Mouse (Mus musculus) spleen, adult 2 months (tissue): ENCODE results near the gene Calcoco1.

Experiments used
- CTCF ChIP-seq: fragments of 200-500 bp; IDR thresholded peaks from 2 replicates; pipeline ENCODE4 v1.5.1; 2011; ENCODE audit warnings: mild to moderate bottlenecking, inconsistent platforms; ENCODE audit not compliant: insufficient read depth, insufficient read length, insufficient replicate concordance; ENCODE audit errors: extremely low read depth
- POLR2A ChIP-seq: fragments of 200-500 bp; IDR thresholded peaks from 2 replicates; pipeline ENCODE4 v1.6.1; 2011; ENCODE audit warnings: low read depth, low read length, inconsistent platforms

- TF ChIP-seq POLR2A (no peak), CTCF (no peak)
Measured at GRCm38 (mm10) chr15:102743196-102743595, 21.2 kb upstream of the Calcoco1 start.
